Mouse (Mus musculus) heart, postnatal 0 days (tissue): Measurements from ENCODE around the gene Ntn1.

Experiments
- CTCF ChIP-seq: IDR thresholded peaks from 2 replicates; pipeline ENCODE4 v1.5.1; 2016; ENCODE audit warnings: antibody characterized with exemption, control low read depth, low read depth
- EP300 ChIP-seq: IDR thresholded peaks from 2 replicates; pipeline ENCODE4 v1.6.1; 2016; ENCODE audit warnings: antibody characterized with exemption, low read depth

- TF ChIP-seq EP300 (no peak), CTCF (no peak)
Measured at GRCm38 (mm10) chr11:68239756-68240155, 160.9 kb downstream of the Ntn1 start.
